Mouse (Mus musculus) olfactory bulb, adult 2 months (tissue): ENCODE measurements at regions not wholly inside any gene's neighbourhood (a gene's known extent, or its start where the extent isn't known, plus 50 kb on each side); places are given as distances from the start of the nearest gene placed in this dataset.

ENCODE experiments used
- CTCF ChIP-seq: fragments of 200-500 bp; IDR thresholded peaks from 2 replicates; pipeline ENCODE4 v1.5.1; 2012; ENCODE audit warnings: low read depth, mild to moderate bottlenecking, low read length, moderate library complexity; ENCODE audit not compliant: insufficient read depth
- POLR2A ChIP-seq: fragments of 200-500 bp; IDR thresholded peaks from 2 replicates; pipeline ENCODE4 v1.6.1; 2012; ENCODE audit warnings: mild to moderate bottlenecking, low read depth, low read length, moderate library complexity; ENCODE audit not compliant: insufficient read depth

DNA sequence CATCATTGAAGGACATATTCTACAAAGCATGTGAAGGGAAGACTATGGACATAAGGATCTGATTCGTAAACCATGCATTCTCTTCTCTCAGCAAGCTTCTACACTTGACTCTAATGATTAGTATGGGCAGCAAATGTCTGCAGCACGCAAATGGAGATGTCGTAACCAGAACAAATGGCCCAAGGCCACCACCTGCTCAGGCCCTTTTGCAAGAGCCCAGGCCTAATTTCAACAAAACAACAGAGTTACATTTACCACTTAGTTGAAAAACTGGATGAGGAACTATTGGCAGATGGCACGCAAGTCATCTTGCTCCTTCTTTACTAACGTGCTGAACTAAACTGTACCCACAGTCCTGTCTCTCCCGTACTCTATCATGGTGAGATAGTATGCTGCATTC, 113.7 kb upstream of the Adgrl2 start:
- TF ChIP-seq POLR2A (no peak), CTCF (no peak)
